Mouse (Mus musculus) mouse trophoblast stem cell (cell line): ENCODE measurements around the gene Smim13.
"Not testable (repeated sequence)": the region's sequence is repeated elsewhere in the genome, so short reads cannot be mapped to it uniquely, and the experiment has no call there.

ENCODE experiments used
- in situ Hi-C, 2 experiments: fragments of 300-500 bp; cut with MseI, MboI; formaldehyde crosslinking; loops; 2 replicates in 1 of 2; 3 replicates in 1 of 2; pipeline ENCODE4 v1.15.1; 2025

Gene Smim13

GRCm38 (mm10) chr13:41235845-41236741 lies 13.6 kb upstream of the Smim13 start:
- in situ Hi-C loops, result loop anchor here (5.0 to 25.0 kb wide), 4 partner anchors 99 to 424 kb away; no protein-coding TSS in a partner anchor

- in situ Hi-C loops, result loop anchor here (5.0 to 25.0 kb wide), 4 partner anchors 101 to 426 kb away; no protein-coding TSS in a partner anchor
These were observed 11.4 kb upstream of the Smim13 start for GRCm38 (mm10) chr13:41238035-41238804.

- in situ Hi-C loops, result loop anchor here (5.0 to 25.0 kb wide), 4 partner anchors 101 to 426 kb away; no protein-coding TSS in a partner anchor
These were observed 10.9 kb upstream of the Smim13 start for GRCm38 (mm10) chr13:41238805-41239130.

GRCm38 (mm10) chr13:41241557-41241956 lies 8.1 kb upstream of the Smim13 start:
- in situ Hi-C loops, result loop anchor here (5.0 to 25.0 kb wide), 3 partner anchors 104 to 429 kb away; no protein-coding TSS in a partner anchor

GRCm38 (mm10) chr13:41244306-41244830 lies 5.3 kb upstream of the Smim13 start:
- in situ Hi-C loops, result loop anchor here (5.0 to 25.0 kb wide), 3 partner anchors 107 to 432 kb away; no protein-coding TSS in a partner anchor

- in situ Hi-C loops, result loop anchor here (25.0 kb wide), 2 partner anchors 412 to 437 kb away; no protein-coding TSS in a partner anchor
These were observed 708 bp upstream of the Smim13 start for GRCm38 (mm10) chr13:41248751-41249520.

GRCm38 (mm10) chr13:41250318-41250981 lies 806 bp downstream of the Smim13 start:
- in situ Hi-C loops, result no loop called here

GRCm38 (mm10) chr13:41251232-41251631 lies 1.6 kb downstream of the Smim13 start:
- in situ Hi-C loops, result not testable (repeated sequence)

GRCm38 (mm10) chr13:41251667-41252066 lies 2.0 kb downstream of the Smim13 start:
- in situ Hi-C loops, result no loop called here

- in situ Hi-C loops, result no loop called here
These were observed 2.5 kb downstream of the Smim13 start for GRCm38 (mm10) chr13:41252141-41252540.

- in situ Hi-C loops, result no loop called here
These were observed 3.1 kb downstream of the Smim13 start for GRCm38 (mm10) chr13:41252736-41253135.

- in situ Hi-C loops, result no loop called here
These were observed 6.5 kb downstream of the Smim13 start for GRCm38 (mm10) chr13:41256126-41256525.

GRCm38 (mm10) chr13:41256962-41257361 lies 7.3 kb downstream of the Smim13 start:
- in situ Hi-C loops, result no loop called here

- in situ Hi-C loops, result no loop called here
These were observed 8.2 kb downstream of the Smim13 start for GRCm38 (mm10) chr13:41257851-41258250.

GRCm38 (mm10) chr13:41261617-41262016 lies 12.0 kb downstream of the Smim13 start:
- in situ Hi-C loops, result not testable (repeated sequence)

- in situ Hi-C loops, result no loop called here
These were observed 13.8 kb downstream of the Smim13 start for GRCm38 (mm10) chr13:41263304-41264006.

- in situ Hi-C loops, result no loop called here
These were observed 18.3 kb downstream of the Smim13 start for GRCm38 (mm10) chr13:41267827-41268408.

- in situ Hi-C loops, result no loop called here
These were observed 24.4 kb downstream of the Smim13 start, which contains the start of gene Gm17364 for GRCm38 (mm10) chr13:41273927-41274650. Gene Gm17364 (minus strand): TSS chr13:41273977.

- in situ Hi-C loops, result loop anchor here (5.0 kb wide), 1 partner anchor 292 kb away; no protein-coding TSS in a partner anchor
These were observed 31.1 kb downstream of the Smim13 start for GRCm38 (mm10) chr13:41280696-41281095.
